Mouse (Mus musculus): Measurements from ENCODE around the gene Thap2. TPM values are rescaled to one million over a fixed set of nuclear protein-coding genes. Genes with fewer than 3 reads are reported as not detected.

The Thap2 gene
- polyA plus RNA-seq, 1 experiment from 2014 or later, result 10.4 TPM

- ATAC-seq, result no peak
- H3K36me3 ChIP-seq (ENCODE audit: control insufficient read depth, insufficient read depth), result no peaks in the 10 kb centered on the region
- H3K27ac ChIP-seq (ENCODE audit: low read depth, low read length), result no peak overlapping the region
- TF ChIP-seq CTCF (IDR thresholded peaks at IDR 0.05; ENCODE audit: low read depth), result no peak
- no peak overlapping the region for H3K4me2 ChIP-seq (replicated peaks; ENCODE audit: low read depth)
- WGBS, result 87% methylated on average over 5 of the region's 5 CpGs
- H3K9me3 ChIP-seq (ENCODE audit: control insufficient read depth), result no peaks in the 10 kb centered on the region
- no peak overlapping the region for H3K4me3 ChIP-seq (ENCODE audit: low read depth, low read length)
- no peaks in the 10 kb centered on the region for H3K27me3 ChIP-seq (replicated peaks; ENCODE audit: control insufficient read depth, insufficient read depth, low read length)
- H3K9ac ChIP-seq (ENCODE audit: low read depth, low read length), result no peak overlapping the region
- H3K4me1 ChIP-seq (replicated peaks; ENCODE audit: control insufficient read depth, insufficient read depth, low read length), result no peaks in the 10 kb centered on the region
Observed at GRCm38 (mm10) chr10:115321317-115322035, 62.8 kb downstream of the Thap2 start.

Other genes starting within 250 kb of the Thap2 start
- not detected in 2 replicates for gene Tph2, start 199.4 kb downstream of the Thap2 start, polyA plus RNA-seq (2015; fragmentation: Nextera tagmentation; extraction: Ambion mirVana)
- 59.9 and 65.1 TPM in 2 replicates for gene Tbc1d15, start 133.0 kb downstream of the Thap2 start, polyA plus RNA-seq (2015; fragmentation: Nextera tagmentation; extraction: Ambion mirVana)
- 14.7 and 15.9 TPM in 2 replicates for gene Rab21, start 68.8 kb downstream of the Thap2 start, polyA plus RNA-seq (2015; fragmentation: Nextera tagmentation; extraction: Ambion mirVana)
- 47.4 and 50.7 TPM in 2 replicates for gene Tmem19, start 21.9 kb downstream of the Thap2 start, polyA plus RNA-seq (2015; fragmentation: Nextera tagmentation; extraction: Ambion mirVana)
- gene Zfc3h1, start 516 bp upstream of the Thap2 start, polyA plus RNA-seq (2015; fragmentation: Nextera tagmentation; extraction: Ambion mirVana), result 11.5 and 12.0 TPM in 2 replicates
- not detected in 2 replicates for gene A930009A15Rik, start 185.5 kb upstream of the Thap2 start, polyA plus RNA-seq (2015; fragmentation: Nextera tagmentation; extraction: Ambion mirVana)
- 2.3 and 2.5 TPM in 2 replicates for gene Lgr5, start 203.3 kb upstream of the Thap2 start, polyA plus RNA-seq (2015; fragmentation: Nextera tagmentation; extraction: Ambion mirVana)

Measured in intestine, postnatal 0 days (tissue).